Mouse (Mus musculus): Measurements from ENCODE around the gene Pdcd7. TPM values are rescaled to one million over a fixed set of nuclear protein-coding genes. Genes with fewer than 3 reads are reported as not detected.
"Not testable (repeated sequence)": the region's sequence is repeated elsewhere in the genome, so short reads cannot be mapped to it uniquely, and the experiment has no call there.

The Pdcd7 gene
- polyA plus RNA-seq, 1 experiment from 2014 or later = 13.8 TPM

DNA sequence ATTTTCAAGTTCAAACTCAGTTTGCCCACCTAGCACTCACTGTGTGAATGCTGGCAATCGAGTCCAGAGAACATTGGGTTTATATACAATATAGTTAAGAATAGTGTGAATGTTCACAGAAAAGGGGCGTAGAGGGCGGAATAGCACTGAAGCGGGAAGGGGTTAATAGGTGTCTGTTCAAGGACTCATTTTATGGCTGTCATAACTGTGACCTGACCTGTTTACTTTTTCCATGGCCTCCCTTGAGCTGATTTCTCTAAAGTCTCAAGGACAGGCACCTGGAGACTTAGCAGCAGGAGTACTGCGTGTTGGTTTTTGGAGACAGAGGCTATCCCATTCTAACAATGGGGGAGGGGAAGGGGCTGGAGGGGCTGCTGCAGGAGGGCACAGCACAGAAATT is 11.9 kb upstream of the Pdcd7 start:
- 96% methylated on average over 5 of the region's 5 CpGs for WGBS (ENCODE audit: missing documents)
- H3K36me3 ChIP-seq (ENCODE audit: inconsistent target) = peaks cover 15% of the 10 kb centered on the region; the same call in 1 of the 2 replicates
- H3K27ac ChIP-seq = no peak overlapping the region
- H3K4me3 ChIP-seq (ENCODE audit: inconsistent target) = no peak overlapping the region
- H3K79me2 ChIP-seq (ENCODE audit: inconsistent target) = no peaks in the 10 kb centered on the region

DNA sequence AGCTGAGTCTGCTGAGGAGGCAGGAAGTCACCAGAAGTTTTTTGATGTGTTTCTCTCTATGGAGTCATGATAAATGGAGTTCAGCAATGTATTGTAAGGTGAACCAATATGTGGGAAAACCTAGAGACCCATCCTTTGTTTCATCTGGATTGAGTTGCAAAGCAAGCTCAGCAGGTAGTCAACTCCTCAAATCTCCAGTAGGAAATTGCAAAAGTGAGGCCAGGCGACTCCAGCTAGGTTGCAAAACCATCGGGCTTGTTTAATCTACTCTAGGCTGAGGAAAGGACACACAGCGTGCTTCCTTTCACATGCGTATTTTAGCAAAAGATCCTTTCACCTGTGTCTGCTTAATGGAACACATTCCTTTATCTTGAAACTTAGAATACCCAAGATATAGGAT is 6.8 kb upstream of the Pdcd7 start:
- Histone ChIP-seq H3K36me3 (ENCODE audit: inconsistent target) (no peaks in the 10 kb centered on the region), H3K4me3 (ENCODE audit: inconsistent target) (no peak overlapping the region), H3K27ac (no peak overlapping the region), H3K79me2 (ENCODE audit: inconsistent target) (no peaks in the 10 kb centered on the region)
- WGBS (ENCODE audit: missing documents) = 93% methylated on average over 4 of the region's 4 CpGs

- H3K4me3 ChIP-seq (ENCODE audit: inconsistent target) = no peak overlapping the region
- H3K36me3 ChIP-seq (ENCODE audit: inconsistent target) = no peaks in the 10 kb centered on the region
- no peaks in the 10 kb centered on the region for H3K79me2 ChIP-seq (ENCODE audit: inconsistent target)
- no peak overlapping the region for H3K27ac ChIP-seq
- WGBS (ENCODE audit: missing documents) = 96% methylated on average over 2 of the region's 2 CpGs
These were observed 5.5 kb upstream of the Pdcd7 start for GRCm38 (mm10) chr9:65340414-65340813.

GRCm38 (mm10) chr9:65345439-65345838 is 465 bp upstream of the Pdcd7 start:
- peaks cover 36% of the 10 kb centered on the region for H3K79me2 ChIP-seq (ENCODE audit: inconsistent target)
- H3K36me3 ChIP-seq (ENCODE audit: inconsistent target) = not testable (repeated sequence)
- peak overlapping the region; percentile 54 for H3K27ac ChIP-seq
- peak overlapping the region; percentile 36 for H3K4me3 ChIP-seq (ENCODE audit: inconsistent target)
- WGBS (ENCODE audit: missing documents) = 81% methylated on average over 11 of the region's 11 CpGs

- Histone ChIP-seq H3K36me3 (ENCODE audit: inconsistent target) (no peaks in the 10 kb centered on the region), H3K27ac (peak overlapping the region; percentile 18), H3K79me2 (ENCODE audit: inconsistent target) (peaks cover 47% of the 10 kb centered on the region), H3K4me3 (ENCODE audit: inconsistent target) (peak overlapping the region; percentile 60)
- 0% methylated on average over 57 of the region's 77 CpGs for WGBS (ENCODE audit: missing documents)
These were observed 690 bp downstream of the Pdcd7 start for GRCm38 (mm10) chr9:65346476-65347111.

- WGBS (ENCODE audit: missing documents) = 36% methylated on average over 8 of the region's 8 CpGs
- H3K79me2 ChIP-seq (ENCODE audit: inconsistent target) = peaks cover 54% of the 10 kb centered on the region
- peak overlapping the region; percentile 60 for H3K4me3 ChIP-seq (ENCODE audit: inconsistent target)
- peak overlapping the region; percentile 18 for H3K27ac ChIP-seq
- H3K36me3 ChIP-seq (ENCODE audit: inconsistent target) = no peaks in the 10 kb centered on the region
These were observed 1.4 kb downstream of the Pdcd7 start for GRCm38 (mm10) chr9:65347112-65347850.

DNA sequence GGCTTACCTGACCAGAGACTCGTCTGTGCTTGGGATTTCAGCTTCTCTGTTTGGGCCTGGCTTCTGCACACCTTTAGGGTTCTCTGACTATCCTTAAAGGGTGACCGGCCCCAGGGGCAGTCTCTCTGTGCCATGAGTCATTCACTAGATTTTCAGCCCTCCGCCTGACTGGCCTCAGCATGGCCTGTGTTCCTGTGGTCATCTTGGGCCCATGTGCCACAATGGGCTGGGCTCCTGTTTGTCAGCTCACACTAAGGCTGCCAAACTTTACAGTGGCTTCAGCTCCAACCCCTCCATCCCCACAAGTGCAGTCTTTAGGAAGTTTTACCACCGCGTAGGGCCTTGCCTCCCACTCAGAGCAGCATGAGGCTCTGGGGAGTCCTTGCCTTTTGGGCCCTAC is 7.3 kb downstream of the Pdcd7 start:
- H3K36me3 ChIP-seq (ENCODE audit: inconsistent target) = peaks cover 24% of the 10 kb centered on the region
- WGBS (ENCODE audit: missing documents) = 97% methylated on average over 5 of the region's 5 CpGs
- no peak overlapping the region for H3K27ac ChIP-seq
- peaks cover 78% of the 10 kb centered on the region for H3K79me2 ChIP-seq (ENCODE audit: inconsistent target)
- H3K4me3 ChIP-seq (ENCODE audit: inconsistent target) = no peak overlapping the region

- 93% methylated on average over 5 of the region's 7 CpGs for WGBS (ENCODE audit: missing documents)
- peaks cover 55% of the 10 kb centered on the region for H3K36me3 ChIP-seq (ENCODE audit: inconsistent target)
- peaks cover 46% of the 10 kb centered on the region for H3K79me2 ChIP-seq (ENCODE audit: inconsistent target)
- no peak overlapping the region for H3K27ac ChIP-seq
- no peak overlapping the region for H3K4me3 ChIP-seq (ENCODE audit: inconsistent target)
These were observed 10.7 kb downstream of the Pdcd7 start for GRCm38 (mm10) chr9:65356561-65356960.

DNA sequence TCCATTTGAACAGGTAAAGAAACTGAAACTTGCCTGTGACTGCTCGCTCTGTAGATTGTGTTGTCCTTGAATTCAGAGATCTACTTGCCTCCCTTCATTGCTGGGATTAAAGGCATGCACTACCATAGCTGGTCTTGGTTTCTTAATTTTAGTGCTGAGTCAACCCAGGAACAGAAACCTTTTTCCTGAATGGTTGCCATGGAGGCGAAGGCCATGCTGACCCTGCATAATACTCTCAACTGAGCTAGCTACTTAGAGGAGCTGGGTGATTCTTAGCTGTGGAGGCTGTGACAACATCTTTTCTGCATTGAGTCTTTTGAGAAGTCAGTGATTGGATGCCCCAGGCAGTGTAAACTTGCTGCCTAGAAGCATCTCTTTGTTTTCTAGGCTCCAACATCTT is 11.1 kb downstream of the Pdcd7 start:
- no peak overlapping the region for H3K4me3 ChIP-seq (ENCODE audit: inconsistent target)
- no peak overlapping the region for H3K27ac ChIP-seq
- peaks cover 58% of the 10 kb centered on the region for H3K36me3 ChIP-seq (ENCODE audit: inconsistent target)
- WGBS (ENCODE audit: missing documents) = 81% methylated on average over 2 of the region's 2 CpGs
- H3K79me2 ChIP-seq (ENCODE audit: inconsistent target) = peaks cover 41% of the 10 kb centered on the region

- peaks cover 21% of the 10 kb centered on the region for H3K79me2 ChIP-seq (ENCODE audit: inconsistent target)
- WGBS (ENCODE audit: missing documents) = 83% methylated on average over 1 of the region's 1 CpGs
- H3K27ac ChIP-seq = 0 out of 2 replicates have a peak overlapping the region, but pooled peaks have one; percentile 10
- no peak overlapping the region for H3K4me3 ChIP-seq (ENCODE audit: inconsistent target)
- peaks cover 58% of the 10 kb centered on the region for H3K36me3 ChIP-seq (ENCODE audit: inconsistent target)
These were observed 13.1 kb downstream of the Pdcd7 start for GRCm38 (mm10) chr9:65358956-65359480.

- 95% methylated on average over 16 of the region's 16 CpGs for WGBS (ENCODE audit: missing documents)
- H3K79me2 ChIP-seq (ENCODE audit: inconsistent target) = peaks cover 3% of the 10 kb centered on the region; the same call in 1 of the 2 replicates
- H3K4me3 ChIP-seq (ENCODE audit: inconsistent target) = no peak within 1 kb of the TSS
- H3K36me3 ChIP-seq (ENCODE audit: inconsistent target) = peaks cover 46% of the 10 kb centered on the region
- H3K27ac ChIP-seq = no peak within 1 kb of the TSS
These were observed 14.9 kb downstream of the Pdcd7 start, which contains the start of gene Ubap1l for GRCm38 (mm10) chr9:65360641-65361448. Ubap1l (plus strand) TSS chr9:65361041.

DNA sequence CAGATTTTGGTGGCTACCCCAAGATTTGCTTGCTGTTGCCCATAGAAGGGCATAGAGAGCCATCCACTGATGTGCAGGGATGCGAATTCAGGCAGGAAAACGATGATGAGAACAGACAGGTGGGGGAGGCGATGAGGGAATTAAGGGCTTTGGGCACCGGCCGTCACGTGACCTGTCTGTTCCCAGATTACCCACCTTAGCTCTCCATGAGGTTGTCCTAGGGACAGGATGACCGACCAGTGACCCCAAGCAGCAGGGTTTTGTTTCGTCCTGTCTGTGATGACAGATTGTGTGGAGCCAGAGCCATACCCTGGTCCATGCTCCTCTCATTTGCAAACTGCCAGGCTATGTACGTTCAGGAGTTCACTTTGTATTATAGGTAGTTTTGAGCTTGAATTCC is 17.8 kb downstream of the Pdcd7 start:
- no peak overlapping the region for H3K27ac ChIP-seq
- 96% methylated on average over 9 of the region's 9 CpGs for WGBS (ENCODE audit: missing documents)
- H3K79me2 ChIP-seq (ENCODE audit: inconsistent target) = no peaks in the 10 kb centered on the region
- peaks cover 30% of the 10 kb centered on the region for H3K36me3 ChIP-seq (ENCODE audit: inconsistent target)
- H3K4me3 ChIP-seq (ENCODE audit: inconsistent target) = no peak overlapping the region

DNA sequence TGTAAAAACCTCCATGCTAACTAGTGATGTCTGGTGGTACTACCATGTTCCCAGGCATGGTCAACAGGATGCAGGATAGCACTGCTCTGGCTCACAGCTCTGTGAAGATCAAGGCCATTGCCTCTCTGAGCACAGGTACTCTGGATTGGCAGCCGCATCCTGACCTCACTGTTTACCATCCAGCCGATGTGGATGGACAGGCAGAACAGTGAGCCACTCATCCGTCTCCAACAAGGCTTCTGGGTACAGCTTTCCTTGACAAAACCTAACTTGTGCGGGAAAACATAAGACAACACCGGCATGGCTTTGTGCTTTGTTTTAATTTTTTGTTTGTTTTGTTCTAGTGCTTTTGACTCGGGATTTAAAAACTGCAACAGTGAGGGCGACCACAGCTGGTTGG is 19.8 kb downstream of the Pdcd7 start:
- WGBS (ENCODE audit: missing documents) = 94% methylated on average over 7 of the region's 7 CpGs
- no peaks in the 10 kb centered on the region for H3K79me2 ChIP-seq (ENCODE audit: inconsistent target)

GRCm38 (mm10) chr9:65371756-65372155 is 25.9 kb downstream of the Pdcd7 start:
- no peak overlapping the region for H3K4me3 ChIP-seq (ENCODE audit: inconsistent target)
- H3K27ac ChIP-seq = no peak overlapping the region
- WGBS (ENCODE audit: missing documents) = 90% methylated on average over 24 of the region's 24 CpGs
- no peaks in the 10 kb centered on the region for H3K79me2 ChIP-seq (ENCODE audit: inconsistent target)
- no peaks in the 10 kb centered on the region for H3K36me3 ChIP-seq (ENCODE audit: inconsistent target)

More for the DNA sequence above, 19.8 kb downstream of the Pdcd7 start:
- peaks cover 11% of the 10 kb centered on the region; the same call in 1 of the 2 replicates for H3K36me3 ChIP-seq (ENCODE audit: inconsistent target)
- H3K4me3 ChIP-seq (ENCODE audit: inconsistent target) = no peak overlapping the region
- H3K27ac ChIP-seq = no peak overlapping the region

Measured in macrophage (primary cell).